Mouse (Mus musculus) testis, adult 2 months (tissue): ENCODE results near the gene Olfml2b.

ENCODE experiments used
- CTCF ChIP-seq: fragments of 200-500 bp; IDR thresholded peaks from 2 replicates; pipeline ENCODE4 v1.5.1; 2012; ENCODE audit warnings: low read depth, mild to moderate bottlenecking, inconsistent platforms, low read length, moderate library complexity; ENCODE audit not compliant: control insufficient read depth, insufficient read depth, insufficient replicate concordance
- POLR2A ChIP-seq: fragments of 200-500 bp; IDR thresholded peaks from 2 replicates; pipeline ENCODE4 v1.6.1; 2012; ENCODE audit warnings: low read depth, mild to moderate bottlenecking, inconsistent platforms, low read length, moderate library complexity; ENCODE audit not compliant: control insufficient read depth

DNA sequence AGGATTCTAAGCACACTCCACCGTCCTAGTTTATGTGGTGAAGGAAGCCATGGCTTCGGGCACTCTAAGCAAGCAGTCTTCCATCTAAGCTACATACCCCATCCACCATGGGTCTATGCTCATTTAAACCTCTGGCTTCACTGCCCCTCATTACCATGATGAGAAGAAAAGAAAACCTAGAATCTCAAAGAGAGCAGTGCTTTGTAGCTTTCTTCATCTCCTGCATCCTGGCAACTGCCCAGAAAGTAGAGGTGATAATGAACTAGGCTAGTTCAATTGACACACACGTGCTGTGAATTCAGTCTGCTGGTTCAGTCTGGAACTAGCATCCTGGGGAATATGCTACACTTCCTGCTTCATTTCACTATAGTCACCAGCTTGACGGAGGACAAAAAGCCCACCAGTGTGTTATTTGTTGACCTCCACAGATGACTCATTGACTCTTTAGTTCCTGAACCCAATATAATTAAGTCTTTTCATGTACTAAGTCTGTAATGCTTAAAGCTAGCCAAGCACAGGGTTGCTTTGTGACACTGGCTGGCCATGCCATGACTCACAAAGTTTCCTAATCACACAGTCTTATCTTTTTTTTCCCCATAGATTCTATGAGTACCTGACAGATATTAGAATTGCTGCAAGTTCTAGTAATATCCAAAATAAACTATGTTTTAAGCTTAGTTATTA, 60.7 kb downstream of the Olfml2b start:
- TF ChIP-seq CTCF (no peak), POLR2A (no peak)
